Mouse (Mus musculus) kidney, adult 2 months (tissue): ENCODE data around the gene Tbc1d24.

Source experiments
- CTCF ChIP-seq: fragments of 200-500 bp; conservative IDR thresholded peaks from 2 replicates; pipeline ENCODE4 v1.5.1; 2011; ENCODE audit warnings: low read depth, mild to moderate bottlenecking, control low read depth, low read length, moderate library complexity, mixed read lengths; ENCODE audit not compliant: insufficient read depth, insufficient read length
- POLR2A ChIP-seq: fragments of 200-500 bp; IDR thresholded peaks from one replicate; pipeline ENCODE4 v1.6.1; 2011; ENCODE audit warnings: low read depth, low read length, control low read depth

GRCm38 (mm10) chr17:24131570-24131969, 73.8 kb downstream of the Tbc1d24 start:
- TF ChIP-seq CTCF (peak; percentile 39; the same call in 1 of the 2 replicates), POLR2A (no peak)
